ENCODE assay signal across 9 mouse cellular contexts in genomic region chr8:124653568-124654475, GRCm38 (mm10). TPM values are rescaled to one million over a fixed set of nuclear protein-coding genes. Genes with fewer than 3 reads are reported as not detected.
DNase-seq lines count a peak whose midpoint lies in the region; ATAC-seq and TF ChIP-seq lines count a peak whose summit lies in the region.
"Had no signal": no experiment of that assay in that cellular context is flagged by ENCODE, and none has a peak within 500 bp of the region (broad histone marks: within the 10 kb centered on the region; RNA-seq: fewer than 3 reads in every experiment).

No protein-coding gene starts in this region.

- no peaks in the 10 kb centered on the region for H3K9me3 ChIP-seq in hindbrain, embryonic 16.5 days (ENCODE audit: control insufficient read depth, low read length)
- no peaks in the 10 kb centered on the region for H3K9me3 ChIP-seq in hindbrain, embryonic 13.5 days
- no peaks in the 10 kb centered on the region for H3K9me3 ChIP-seq in heart, embryonic 15.5 days (replicated peaks)
- no peaks in the 10 kb centered on the region for H3K9me3 ChIP-seq in limb, embryonic 14.5 days (ENCODE audit: control insufficient read depth, low read length)

- H3K36me3 ChIP-seq in hindbrain, embryonic 16.5 days (ENCODE audit: control insufficient read depth, insufficient read depth, low read length), result peaks cover 3% of the 10 kb centered on the region; the same call in 1 of the 2 replicates
- H3K36me3 ChIP-seq in hindbrain, embryonic 13.5 days, result peaks cover 30% of the 10 kb centered on the region
- H3K36me3 ChIP-seq in heart, embryonic 15.5 days, result peaks cover 7% of the 10 kb centered on the region; the same call in 1 of the 2 replicates
- peaks cover 39% of the 10 kb centered on the region for H3K36me3 ChIP-seq in limb, embryonic 14.5 days (ENCODE audit: control insufficient read depth, insufficient read depth, low read length)

- 66% methylated on average over 28 of the region's 28 CpGs for WGBS in hindbrain, embryonic 16.5 days
- 71% methylated on average over 28 of the region's 28 CpGs for WGBS in hindbrain, embryonic 13.5 days
- WGBS in heart, embryonic 15.5 days, result 33% methylated on average over 28 of the region's 28 CpGs
- 63% methylated on average over 28 of the region's 28 CpGs for WGBS in limb, embryonic 14.5 days

- H3K27ac ChIP-seq in hindbrain, embryonic 16.5 days (ENCODE audit: low read depth, low read length), result peak overlapping the region; percentile 29; the same call in 1 of the 2 replicates
- H3K27ac ChIP-seq in hindbrain, embryonic 13.5 days, result no peak overlapping the region
- H3K27ac ChIP-seq in heart, embryonic 15.5 days, result peak overlapping the region; percentile 98
- peak overlapping the region; percentile 79; the same call in 1 of the 2 replicates for H3K27ac ChIP-seq in limb, embryonic 14.5 days (replicated peaks; ENCODE audit: low read depth, low read length)

- peaks cover 30% of the 10 kb centered on the region for H3K4me1 ChIP-seq in hindbrain, embryonic 16.5 days (ENCODE audit: control insufficient read depth, insufficient read depth, low read depth, low read length)
- H3K4me1 ChIP-seq in hindbrain, embryonic 13.5 days (replicated peaks), result peaks cover 64% of the 10 kb centered on the region
- H3K4me1 ChIP-seq in heart, embryonic 15.5 days (replicated peaks), result peaks cover 96% of the 10 kb centered on the region
- H3K4me1 ChIP-seq in limb, embryonic 14.5 days (ENCODE audit: control insufficient read depth, insufficient read depth, low read length), result peaks cover 31% of the 10 kb centered on the region

- no peak overlapping the region for H3K9ac ChIP-seq in hindbrain, embryonic 16.5 days (ENCODE audit: low read depth, low read length)
- no peak overlapping the region for H3K9ac ChIP-seq in hindbrain, embryonic 13.5 days
- H3K9ac ChIP-seq in heart, embryonic 15.5 days, result peak overlapping the region; percentile 32; the same call in 1 of the 2 replicates
- H3K9ac ChIP-seq in limb, embryonic 14.5 days (ENCODE audit: low read depth, low read length, severe bottlenecking), result no peak overlapping the region

- H3K4me2 ChIP-seq in hindbrain, embryonic 16.5 days (ENCODE audit: low read length), result no peak overlapping the region
- no peak overlapping the region for H3K4me2 ChIP-seq in hindbrain, embryonic 13.5 days
- peak overlapping the region; percentile 45 for H3K4me2 ChIP-seq in heart, embryonic 15.5 days
- H3K4me2 ChIP-seq in limb, embryonic 14.5 days (replicated peaks; ENCODE audit: low read depth, low read length, severe bottlenecking), result no peak overlapping the region

- no peak overlapping the region for H3K4me3 ChIP-seq in hindbrain, embryonic 16.5 days (ENCODE audit: low read length)
- H3K4me3 ChIP-seq in hindbrain, embryonic 13.5 days, result no peak overlapping the region
- H3K4me3 ChIP-seq in heart, embryonic 15.5 days, result no peak overlapping the region
- no peak overlapping the region for H3K4me3 ChIP-seq in limb, embryonic 14.5 days (replicated peaks; ENCODE audit: low read length)

- peak; percentile 56 for DNase-seq in embryo, embryonic 10.5 days (ENCODE audit: low spot score)
- no peak for DNase-seq in limb, embryonic 14.5 days (ENCODE audit: low spot score)
- DNase-seq in frontal cortex, postnatal 10 days (ENCODE audit: low spot score in 2 of 2), result no peak
- no peak for DNase-seq in right cerebral cortex, postnatal 36 days (ENCODE audit: low spot score in 2 of 2)
- DNase-seq in thymus, postnatal 4 days, result no peak

- no peak for ATAC-seq in hindbrain, embryonic 16.5 days
- ATAC-seq in hindbrain, embryonic 13.5 days (ENCODE audit: low FRiP score), result no peak
- no peak for ATAC-seq in heart, embryonic 15.5 days (replicated peaks; ENCODE audit: insufficient number of reproducible peaks, insufficient read depth, low FRiP score, low read depth)
- no peak for ATAC-seq in limb, embryonic 14.5 days (ENCODE audit: low FRiP score, low read depth)

- no peak for TF ChIP-seq POLR2A in limb, embryonic 14.5 days (IDR thresholded peaks at IDR 0.05; ENCODE audit: borderline replicate concordance, extremely low read depth, insufficient read depth, insufficient read length)

- H3K27me3 ChIP-seq in hindbrain, embryonic 16.5 days (replicated peaks; ENCODE audit: control insufficient read depth, insufficient read depth, low read length), result no peaks in the 10 kb centered on the region
- H3K27me3 ChIP-seq in hindbrain, embryonic 13.5 days, result no peaks in the 10 kb centered on the region
- no peaks in the 10 kb centered on the region for H3K27me3 ChIP-seq in heart, embryonic 15.5 days
- no peaks in the 10 kb centered on the region for H3K27me3 ChIP-seq in limb, embryonic 14.5 days (ENCODE audit: control insufficient read depth, insufficient read depth, low read length)
- H3K27me3 ChIP-seq: CH12.LX had no signal

RNA-seq across cellular contexts. Expression of gene 2310022B05Rik, which starts 9.3 kb away (rescaled TPM):
- 17.0 and 23.2 TPM in 2 replicates for polyA plus RNA-seq in hindbrain, embryonic 16.5 days (2015; fragmentation: Nextera tagmentation; extraction: Ambion mirVana)
- 18.4 and 19.1 TPM in 2 replicates for polyA plus RNA-seq in hindbrain, embryonic 13.5 days (2015; fragmentation: Nextera tagmentation; extraction: Ambion mirVana)
- polyA plus RNA-seq in heart, embryonic 15.5 days (2015; fragmentation: Nextera tagmentation; extraction: Ambion mirVana), result 40.9 and 49.2 TPM in 2 replicates
- polyA plus RNA-seq in limb, embryonic 14.5 days (2012; rRNA removed), result 89.4 and 105 TPM in 2 replicates
- polyA plus RNA-seq in limb, embryonic 14.5 days (2014; fragmentation: Nextera tagmentation; extraction: Ambion mirVana), result 50.7 and 53.9 TPM in 2 replicates
